Mouse (Mus musculus): Measurements from ENCODE around the gene Hfe2. TPM values are rescaled to one million over a fixed set of nuclear protein-coding genes. Genes with fewer than 3 reads are reported as not detected.
"Not testable (repeated sequence)": the region's sequence is repeated elsewhere in the genome, so short reads cannot be mapped to it uniquely, and the experiment has no call there.

Gene Hfe2
- 3.3 and 3.5 TPM in 2 replicates for polyA plus RNA-seq (2015; fragmentation: Nextera tagmentation; extraction: Ambion mirVana)

GRCm38 (mm10) chr3:96524914-96525313 lies at the start of gene Hfe2:
Gene Hfe2, plus strand, starts transcription at chr3:96525172.
- no peak for ATAC-seq
- no peak within 1 kb of the TSS for H3K4me2 ChIP-seq (ENCODE audit: low read length)
- no peaks in the 10 kb centered on the region for H3K9me3 ChIP-seq (ENCODE audit: control insufficient read depth, low read length)
- H3K9ac ChIP-seq (ENCODE audit: low read depth, low read length): no peak within 1 kb of the TSS
- H3K4me1 ChIP-seq (ENCODE audit: control insufficient read depth, insufficient read depth, low read depth, low read length): peaks cover 10% of the 10 kb centered on the region
- H3K27me3 ChIP-seq (replicated peaks; ENCODE audit: control insufficient read depth, insufficient read depth, low read length): peaks cover 19% of the 10 kb centered on the region
- H3K27ac ChIP-seq (ENCODE audit: low read depth, low read length): no peak within 1 kb of the TSS
- 82% methylated on average over 4 of the region's 4 CpGs for WGBS
- no peak within 1 kb of the TSS for H3K4me3 ChIP-seq (ENCODE audit: low read length)
- H3K36me3 ChIP-seq (ENCODE audit: control insufficient read depth, insufficient read depth, low read length): no peaks in the 10 kb centered on the region

- H3K4me2 ChIP-seq (ENCODE audit: low read length): no peak overlapping the region
- H3K36me3 ChIP-seq (ENCODE audit: control insufficient read depth, insufficient read depth, low read length): no peaks in the 10 kb centered on the region
- H3K27me3 ChIP-seq (replicated peaks; ENCODE audit: control insufficient read depth, insufficient read depth, low read length): peaks cover 40% of the 10 kb centered on the region
- ATAC-seq: no peak
- 61% methylated on average over 3 of the region's 3 CpGs for WGBS
- no peak overlapping the region for H3K27ac ChIP-seq (ENCODE audit: low read depth, low read length)
- H3K4me3 ChIP-seq (ENCODE audit: low read length): no peak overlapping the region
- H3K4me1 ChIP-seq (ENCODE audit: control insufficient read depth, insufficient read depth, low read depth, low read length): peaks cover 7% of the 10 kb centered on the region
- no peak overlapping the region for H3K9ac ChIP-seq (ENCODE audit: low read depth, low read length)
- H3K9me3 ChIP-seq (ENCODE audit: control insufficient read depth, low read length): no peaks in the 10 kb centered on the region
Observed at GRCm38 (mm10) chr3:96477084-96477483, 47.9 kb upstream of the Hfe2 start.

DNA sequence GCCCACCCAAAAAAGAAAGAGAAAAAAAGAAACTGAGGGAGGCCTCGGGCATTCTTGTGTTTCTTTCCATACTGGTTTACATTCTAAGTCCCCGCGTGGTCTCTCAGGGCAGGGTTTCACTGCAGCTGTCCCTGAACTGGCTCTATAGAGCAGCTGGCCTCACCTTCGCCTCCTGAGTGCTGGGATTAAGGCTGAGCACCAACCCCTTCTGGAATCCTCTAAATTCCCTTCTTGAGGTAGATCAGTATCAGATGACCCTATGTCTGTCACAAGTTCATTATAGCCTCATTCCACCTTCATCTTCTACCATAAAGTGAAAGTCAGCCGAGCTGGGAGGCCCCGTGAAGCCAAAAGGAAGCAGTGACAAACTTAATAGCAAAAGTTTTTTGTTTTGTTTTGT lies 47.4 kb upstream of the Hfe2 start:
- Histone ChIP-seq H3K27ac (ENCODE audit: low read depth, low read length) (no peak overlapping the region), H3K27me3 (replicated peaks; ENCODE audit: control insufficient read depth, insufficient read depth, low read length) (peaks cover 38% of the 10 kb centered on the region), H3K36me3 (ENCODE audit: control insufficient read depth, insufficient read depth, low read length) (no peaks in the 10 kb centered on the region), H3K4me1 (ENCODE audit: control insufficient read depth, insufficient read depth, low read depth, low read length) (peaks cover 7% of the 10 kb centered on the region), H3K9ac (ENCODE audit: low read depth, low read length) (no peak overlapping the region), H3K9me3 (ENCODE audit: control insufficient read depth, low read length) (no peaks in the 10 kb centered on the region), H3K4me3 (ENCODE audit: low read length) (no peak overlapping the region), H3K4me2 (ENCODE audit: low read length) (no peak overlapping the region)
- no peak for ATAC-seq
- WGBS: 64% methylated on average over 6 of the region's 6 CpGs

DNA sequence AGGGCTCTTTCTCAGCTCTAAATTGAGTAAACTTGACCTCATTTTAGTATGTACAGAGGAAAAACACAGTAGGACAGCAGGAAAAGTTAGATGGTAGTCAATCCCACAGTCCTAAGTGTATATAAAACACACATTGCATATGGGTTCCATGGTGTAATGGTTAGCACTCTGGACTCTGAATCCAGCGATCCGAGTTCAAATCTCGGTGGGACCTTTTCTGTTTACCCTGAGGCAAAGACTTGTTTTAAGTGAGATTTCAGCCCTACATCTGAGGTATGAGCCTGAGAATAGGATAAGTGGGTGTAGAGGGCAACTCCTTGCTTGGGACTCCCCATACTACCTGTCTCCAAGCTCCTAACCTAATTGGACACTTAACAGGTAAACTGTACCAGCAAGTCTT lies 45.7 kb upstream of the Hfe2 start:
- Histone ChIP-seq H3K4me1 (ENCODE audit: control insufficient read depth, insufficient read depth, low read depth, low read length) (peaks cover 7% of the 10 kb centered on the region), H3K4me3 (ENCODE audit: low read length) (no peak overlapping the region), H3K4me2 (ENCODE audit: low read length) (no peak overlapping the region), H3K9me3 (ENCODE audit: control insufficient read depth, low read length) (no peaks in the 10 kb centered on the region), H3K27ac (ENCODE audit: low read depth, low read length) (no peak overlapping the region), H3K27me3 (replicated peaks; ENCODE audit: control insufficient read depth, insufficient read depth, low read length) (peaks cover 26% of the 10 kb centered on the region), H3K9ac (ENCODE audit: low read depth, low read length) (no peak overlapping the region), H3K36me3 (ENCODE audit: control insufficient read depth, insufficient read depth, low read length) (no peaks in the 10 kb centered on the region)
- no peak for ATAC-seq
- WGBS: 22% methylated on average over 3 of the region's 3 CpGs

DNA sequence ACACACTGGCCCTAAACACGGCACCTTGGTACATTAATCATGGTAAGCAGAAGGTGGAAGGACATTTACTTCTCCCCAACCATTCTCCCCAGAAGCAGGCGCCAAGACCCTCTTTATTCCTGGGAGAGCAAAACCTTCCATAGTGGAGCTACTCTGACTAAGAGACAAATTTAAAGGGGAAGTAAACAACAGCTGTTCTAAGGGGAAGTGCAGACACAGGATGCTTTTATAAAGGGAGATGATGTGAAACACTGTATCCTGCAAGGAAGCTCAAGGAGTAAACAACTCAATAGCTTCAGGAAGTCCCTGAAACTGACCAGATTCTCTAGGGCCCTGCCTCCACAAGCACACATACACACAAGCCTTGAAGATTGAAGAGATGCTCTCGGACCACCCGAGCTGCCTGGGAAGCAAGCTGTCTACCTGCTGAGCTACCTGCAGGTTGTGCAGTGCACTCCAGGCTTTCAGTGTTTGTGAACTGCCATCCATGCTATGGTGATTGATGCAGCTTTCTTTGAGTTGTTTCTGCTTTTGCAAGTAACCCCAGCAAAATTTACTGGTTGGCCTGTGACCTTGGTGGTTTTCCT lies 44.2 kb upstream of the Hfe2 start:
- Histone ChIP-seq H3K4me3 (ENCODE audit: low read length) (no peak overlapping the region), H3K27ac (ENCODE audit: low read depth, low read length) (no peak overlapping the region), H3K27me3 (replicated peaks; ENCODE audit: control insufficient read depth, insufficient read depth, low read length) (peaks cover 23% of the 10 kb centered on the region), H3K9me3 (ENCODE audit: control insufficient read depth, low read length) (no peaks in the 10 kb centered on the region), H3K36me3 (ENCODE audit: control insufficient read depth, insufficient read depth, low read length) (no peaks in the 10 kb centered on the region), H3K4me1 (ENCODE audit: control insufficient read depth, insufficient read depth, low read depth, low read length) (no peaks in the 10 kb centered on the region), H3K9ac (ENCODE audit: low read depth, low read length) (no peak overlapping the region), H3K4me2 (ENCODE audit: low read length) (no peak overlapping the region)
- WGBS: 89% methylated on average over 4 of the region's 4 CpGs
- no peak for ATAC-seq

GRCm38 (mm10) chr3:96481856-96482255 lies 43.1 kb upstream of the Hfe2 start:
- Histone ChIP-seq H3K9me3 (ENCODE audit: control insufficient read depth, low read length) (no peaks in the 10 kb centered on the region), H3K27ac (ENCODE audit: low read depth, low read length) (no peak overlapping the region), H3K9ac (ENCODE audit: low read depth, low read length) (no peak overlapping the region), H3K36me3 (ENCODE audit: control insufficient read depth, insufficient read depth, low read length) (no peaks in the 10 kb centered on the region), H3K4me2 (ENCODE audit: low read length) (no peak overlapping the region), H3K27me3 (replicated peaks; ENCODE audit: control insufficient read depth, insufficient read depth, low read length) (peaks cover 15% of the 10 kb centered on the region), H3K4me3 (ENCODE audit: low read length) (no peak overlapping the region), H3K4me1 (ENCODE audit: control insufficient read depth, insufficient read depth, low read depth, low read length) (no peaks in the 10 kb centered on the region)
- ATAC-seq: no peak
- 87% methylated on average over 3 of the region's 3 CpGs for WGBS

GRCm38 (mm10) chr3:96482451-96482850 lies 42.5 kb upstream of the Hfe2 start:
- H3K4me2 ChIP-seq (ENCODE audit: low read length): no peak overlapping the region
- no peak overlapping the region for H3K4me3 ChIP-seq (ENCODE audit: low read length)
- H3K9me3 ChIP-seq (ENCODE audit: control insufficient read depth, low read length): no peaks in the 10 kb centered on the region
- no peak for ATAC-seq
- 85% methylated on average over 13 of the region's 13 CpGs for WGBS
- no peak overlapping the region for H3K27ac ChIP-seq (ENCODE audit: low read depth, low read length)
- no peaks in the 10 kb centered on the region for H3K4me1 ChIP-seq (ENCODE audit: control insufficient read depth, insufficient read depth, low read depth, low read length)
- no peaks in the 10 kb centered on the region for H3K36me3 ChIP-seq (ENCODE audit: control insufficient read depth, insufficient read depth, low read length)
- no peak overlapping the region for H3K9ac ChIP-seq (ENCODE audit: low read depth, low read length)
- H3K27me3 ChIP-seq (replicated peaks; ENCODE audit: control insufficient read depth, insufficient read depth, low read length): peaks cover 14% of the 10 kb centered on the region

DNA sequence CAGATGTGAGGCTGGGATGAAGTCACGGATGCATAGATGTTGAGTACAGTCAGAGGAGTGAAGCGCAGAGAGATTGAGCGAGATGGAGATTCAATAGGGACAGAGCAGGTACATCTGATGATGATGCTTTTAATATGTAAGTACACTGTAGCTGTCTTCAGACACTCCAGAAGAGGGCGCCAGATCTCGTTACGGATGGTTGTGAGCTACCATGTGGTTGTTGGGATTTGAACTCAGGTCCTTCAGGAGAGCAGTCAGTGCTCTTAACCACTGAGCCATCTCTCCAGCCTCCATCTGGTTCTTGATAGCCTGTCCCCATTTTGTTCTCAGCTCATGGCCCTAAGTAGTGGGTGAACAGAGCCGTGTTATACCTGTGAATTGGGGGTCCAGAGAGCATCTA lies 41.9 kb upstream of the Hfe2 start:
- not testable (repeated sequence) for H3K4me2 ChIP-seq (ENCODE audit: low read length); H3K9ac ChIP-seq (ENCODE audit: low read depth, low read length); H3K4me1 ChIP-seq (ENCODE audit: control insufficient read depth, insufficient read depth, low read depth, low read length); H3K4me3 ChIP-seq (ENCODE audit: low read length); H3K36me3 ChIP-seq (ENCODE audit: control insufficient read depth, insufficient read depth, low read length); H3K9me3 ChIP-seq (ENCODE audit: control insufficient read depth, low read length); H3K27me3 ChIP-seq (replicated peaks; ENCODE audit: control insufficient read depth, insufficient read depth, low read length); H3K27ac ChIP-seq (ENCODE audit: low read depth, low read length); ATAC-seq
- 54% methylated on average over 7 of the region's 7 CpGs for WGBS

DNA sequence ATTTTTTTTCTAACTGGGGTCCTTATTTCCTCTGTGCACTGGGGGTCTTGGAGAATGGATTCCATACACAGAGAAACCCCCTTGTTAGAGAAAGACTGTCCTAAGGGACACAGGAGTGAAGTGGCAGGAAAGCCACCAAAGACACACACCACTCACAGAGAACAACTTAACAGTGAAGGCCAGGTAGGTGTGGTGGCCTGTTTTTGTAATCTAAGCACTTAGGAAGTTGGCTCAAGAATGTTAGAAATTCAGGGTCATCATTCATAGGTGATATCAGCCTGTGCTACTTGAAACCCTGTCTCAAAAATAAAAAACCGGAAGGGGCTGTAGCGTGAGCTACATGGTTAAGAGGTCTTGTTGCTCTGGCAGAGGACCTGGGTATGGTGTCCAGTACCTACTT lies 41.0 kb upstream of the Hfe2 start:
- Histone ChIP-seq H3K9ac (ENCODE audit: low read depth, low read length) (no peak overlapping the region), H3K4me2 (ENCODE audit: low read length) (no peak overlapping the region), H3K27me3 (replicated peaks; ENCODE audit: control insufficient read depth, insufficient read depth, low read length) (peaks cover 7% of the 10 kb centered on the region), H3K27ac (ENCODE audit: low read depth, low read length) (no peak overlapping the region), H3K36me3 (ENCODE audit: control insufficient read depth, insufficient read depth, low read length) (no peaks in the 10 kb centered on the region), H3K4me1 (ENCODE audit: control insufficient read depth, insufficient read depth, low read depth, low read length) (no peaks in the 10 kb centered on the region), H3K9me3 (ENCODE audit: control insufficient read depth, low read length) (no peaks in the 10 kb centered on the region), H3K4me3 (ENCODE audit: low read length) (no peak overlapping the region)
- ATAC-seq: no peak
- WGBS: 97% methylated on average over 2 of the region's 2 CpGs

GRCm38 (mm10) chr3:96484921-96485320 lies 40.1 kb upstream of the Hfe2 start:
- H3K36me3 ChIP-seq (ENCODE audit: control insufficient read depth, insufficient read depth, low read length): no peaks in the 10 kb centered on the region
- H3K4me2 ChIP-seq (ENCODE audit: low read length): no peak overlapping the region
- H3K9me3 ChIP-seq (ENCODE audit: control insufficient read depth, low read length): no peaks in the 10 kb centered on the region
- H3K27ac ChIP-seq (ENCODE audit: low read depth, low read length): no peak overlapping the region
- no peak overlapping the region for H3K4me3 ChIP-seq (ENCODE audit: low read length)
- 76% methylated on average over 4 of the region's 4 CpGs for WGBS
- H3K27me3 ChIP-seq (replicated peaks; ENCODE audit: control insufficient read depth, insufficient read depth, low read length): peaks cover 7% of the 10 kb centered on the region
- no peak overlapping the region for H3K9ac ChIP-seq (ENCODE audit: low read depth, low read length)
- no peaks in the 10 kb centered on the region for H3K4me1 ChIP-seq (ENCODE audit: control insufficient read depth, insufficient read depth, low read depth, low read length)
- no peak for ATAC-seq

All from hindbrain, embryonic 16.5 days (tissue).